In genomic region chr5:75861916-75862629, GRCm38 (mm10) we compare ENCODE assay signal across 12 mouse cellular contexts.
DNase-seq lines count a peak whose midpoint lies in the region; ATAC-seq lines count a peak whose summit lies in the region.
"Had no signal": no experiment of that assay in that cellular context is flagged by ENCODE, and none has a peak within 500 bp of the region (broad histone marks: within the 10 kb centered on the region; RNA-seq: fewer than 3 reads in every experiment).

No protein-coding gene starts in this region.

- H3K27ac ChIP-seq in midbrain, embryonic 11.5 days (ENCODE audit: low read depth, low read length) = no peak overlapping the region
- no peak overlapping the region for H3K27ac ChIP-seq in midbrain, embryonic 10.5 days (replicated peaks)
- H3K27ac ChIP-seq in forebrain, embryonic 13.5 days = no peak overlapping the region
- no peak overlapping the region for H3K27ac ChIP-seq in midbrain, embryonic 16.5 days (ENCODE audit: low read length)
- H3K27ac ChIP-seq: heart, embryonic 13.5 days; layer of hippocampus, adult 2 months; stomach, embryonic 15.5 days had no signal

- no peaks in the 10 kb centered on the region; the same call in 1 of the 2 replicates for H3K9me3 ChIP-seq in midbrain, embryonic 11.5 days (ENCODE audit: control insufficient read depth, low read length)
- H3K9me3 ChIP-seq in midbrain, embryonic 10.5 days (replicated peaks) = peaks cover 21% of the 10 kb centered on the region
- no peaks in the 10 kb centered on the region; the same call in 1 of the 2 replicates for H3K9me3 ChIP-seq in forebrain, embryonic 13.5 days (replicated peaks)
- H3K9me3 ChIP-seq in midbrain, embryonic 16.5 days (replicated peaks; ENCODE audit: control insufficient read depth, low read length, poor library complexity, severe bottlenecking) = 0 out of 2 replicates have a peak, but pooled peaks cover 3% of the 10 kb centered on the region
- H3K9me3 ChIP-seq: stomach, embryonic 15.5 days had no signal

- no peak overlapping the region for H3K4me3 ChIP-seq in midbrain, embryonic 11.5 days (ENCODE audit: low read depth, low read length)
- no peak overlapping the region for H3K4me3 ChIP-seq in midbrain, embryonic 10.5 days
- H3K4me3 ChIP-seq in forebrain, embryonic 13.5 days = no peak overlapping the region
- no peak overlapping the region for H3K4me3 ChIP-seq in midbrain, embryonic 16.5 days (ENCODE audit: low read depth, low read length)
- H3K4me3 ChIP-seq: heart, embryonic 13.5 days; layer of hippocampus, adult 2 months; stomach, embryonic 15.5 days had no signal

- H3K4me2 ChIP-seq in midbrain, embryonic 11.5 days = no peak overlapping the region; the same call in 1 of the 2 replicates
- H3K4me2 ChIP-seq in forebrain, embryonic 13.5 days = no peak overlapping the region; the same call in 1 of the 2 replicates
- H3K4me2 ChIP-seq in midbrain, embryonic 16.5 days (ENCODE audit: low read length) = no peak overlapping the region; the same call in 1 of the 2 replicates
- H3K4me2 ChIP-seq: heart, embryonic 13.5 days; stomach, embryonic 15.5 days had no signal

- peak; percentile 83 for ATAC-seq in midbrain, embryonic 11.5 days (ENCODE audit: low FRiP score)
- ATAC-seq in forebrain, embryonic 13.5 days = no peak; the same call in 1 of the 2 replicates
- 0 out of 2 replicates have a peak, but pooled peaks have one; percentile 5 for ATAC-seq in granulocyte monocyte progenitor cell, adult 5-6 weeks (replicated peaks; ENCODE audit: poor library complexity, severe bottlenecking)
- peak; percentile 56 for ATAC-seq in midbrain, embryonic 16.5 days
- ATAC-seq: lung, postnatal 0 days had no signal

- DNase-seq in midbrain, embryonic 11.5 days (ENCODE audit: low spot score, missing footprints) = peak; percentile 91
- DNase-seq in midbrain, embryonic 10.5 days (ENCODE audit: low spot score) = no peak
- DNase-seq in adrenal gland, adult 2 months = no peak
- DNase-seq in thymus, postnatal 36 days = no peak
- DNase-seq: gastrocnemius, postnatal 36 days had no signal

- WGBS in midbrain, embryonic 11.5 days = 11% methylated on average over 8 of the region's 8 CpGs
- WGBS in midbrain, embryonic 10.5 days = 24% methylated on average over 8 of the region's 8 CpGs
- 8% methylated on average over 8 of the region's 8 CpGs for WGBS in forebrain, embryonic 13.5 days
- WGBS in midbrain, embryonic 16.5 days = 13% methylated on average over 8 of the region's 8 CpGs

- H3K27me3 ChIP-seq in midbrain, embryonic 11.5 days (ENCODE audit: control insufficient read depth, insufficient read depth, low read length) = peaks cover 14% of the 10 kb centered on the region; the same call in 1 of the 2 replicates
- H3K27me3 ChIP-seq in midbrain, embryonic 10.5 days (ENCODE audit: low read depth, poor library complexity, severe bottlenecking) = peaks cover 57% of the 10 kb centered on the region
- H3K27me3 ChIP-seq in forebrain, embryonic 13.5 days = no peaks in the 10 kb centered on the region
- H3K27me3 ChIP-seq in midbrain, embryonic 16.5 days (ENCODE audit: control insufficient read depth, insufficient read depth, low read depth, low read length) = no peaks in the 10 kb centered on the region; the same call in 1 of the 2 replicates
- H3K27me3 ChIP-seq: stomach, embryonic 15.5 days had no signal

- no peak overlapping the region for H3K9ac ChIP-seq in midbrain, embryonic 11.5 days (ENCODE audit: low read length)
- 0 out of 2 replicates have a peak overlapping the region, but pooled peaks have one; percentile 1 for H3K9ac ChIP-seq in forebrain, embryonic 13.5 days
- H3K9ac ChIP-seq in midbrain, embryonic 16.5 days (ENCODE audit: low read depth, low read length) = no peak overlapping the region
- H3K9ac ChIP-seq: heart, embryonic 13.5 days; stomach, embryonic 15.5 days had no signal

- H3K4me1 ChIP-seq in midbrain, embryonic 11.5 days (ENCODE audit: control insufficient read depth, insufficient read depth, low read length) = peaks cover 5% of the 10 kb centered on the region; the same call in 1 of the 2 replicates
- peaks cover 26% of the 10 kb centered on the region for H3K4me1 ChIP-seq in midbrain, embryonic 10.5 days
- H3K4me1 ChIP-seq in forebrain, embryonic 13.5 days = no peaks in the 10 kb centered on the region
- peaks cover 3% of the 10 kb centered on the region; the same call in 1 of the 2 replicates for H3K4me1 ChIP-seq in midbrain, embryonic 16.5 days (ENCODE audit: control insufficient read depth, insufficient read depth, low read length)
- H3K4me1 ChIP-seq: heart, embryonic 13.5 days; stomach, embryonic 15.5 days had no signal

- H3K36me3 ChIP-seq in midbrain, embryonic 11.5 days (ENCODE audit: control insufficient read depth, insufficient read depth, low read length) = no peaks in the 10 kb centered on the region
- H3K36me3 ChIP-seq in midbrain, embryonic 10.5 days = no peaks in the 10 kb centered on the region
- no peaks in the 10 kb centered on the region for H3K36me3 ChIP-seq in forebrain, embryonic 13.5 days (ENCODE audit: poor library complexity, severe bottlenecking)
- H3K36me3 ChIP-seq in midbrain, embryonic 16.5 days (ENCODE audit: control insufficient read depth, insufficient read depth, low read length) = no peaks in the 10 kb centered on the region
- H3K36me3 ChIP-seq: heart, embryonic 13.5 days; stomach, embryonic 15.5 days had no signal
